Mouse (Mus musculus) MEL (cell line): ENCODE results near the gene Tbx19.

Experiments
- CTCF ChIP-seq, 3 experiments: IDR thresholded peaks in 2 of 3; conservative IDR thresholded peaks in 1 of 3; 2 replicates each; pipeline ENCODE4 v1.5.1; 2011 to 2012; ENCODE audit warnings: low read length in 3 of 3, low read depth in 2 of 3, mild to moderate bottlenecking in 2 of 3, improper control_type of control experiment in 1 of 3, inconsistent platforms in 1 of 3, mixed read lengths in 1 of 3, moderate library complexity in 1 of 3; ENCODE audit not compliant: control insufficient read depth in 1 of 3, insufficient read depth in 1 of 3, poor library complexity in 1 of 3, severe bottlenecking in 1 of 3
- EP300 ChIP-seq, 2 experiments: IDR thresholded peaks; 2 replicates each; pipeline ENCODE4 v1.6.1; 2011; ENCODE audit warnings: improper control_type of control experiment in 2 of 2, low read length in 2 of 2, low read depth in 1 of 2, mild to moderate bottlenecking in 1 of 2
- ETS1 ChIP-seq: IDR thresholded peaks from 2 replicates; pipeline ENCODE4 v1.6.1; 2012; ENCODE audit warnings: low read depth, mild to moderate bottlenecking, inconsistent platforms, low read length, improper control_type of control experiment, moderate library complexity
- GATA1 ChIP-seq: IDR thresholded peaks from 2 replicates; pipeline ENCODE4 v1.6.1; 2011; ENCODE audit warnings: low read depth, low read length, improper control_type of control experiment
- MAZ ChIP-seq: IDR thresholded peaks from 2 replicates; pipeline ENCODE4 v1.6.1; 2012; ENCODE audit warnings: low read depth, mild to moderate bottlenecking, inconsistent platforms, low read length, improper control_type of control experiment
- MXI1 ChIP-seq: IDR thresholded peaks from 2 replicates; pipeline ENCODE4 v1.6.1; 2011; ENCODE audit warnings: mild to moderate bottlenecking, low read depth, low read length, improper control_type of control experiment
- NELFE ChIP-seq: IDR thresholded peaks from 2 replicates; pipeline ENCODE4 v1.6.1; 2011; ENCODE audit warnings: low read depth, low read length, improper control_type of control experiment
- POLR2A ChIP-seq, 2 experiments: IDR thresholded peaks; 2 replicates each; pipeline ENCODE4 v1.6.1; 2011 to 2012; ENCODE audit warnings: low read length in 2 of 2, mild to moderate bottlenecking in 2 of 2, control low read depth in 1 of 2, improper control_type of control experiment in 1 of 2, low read depth in 1 of 2, moderate library complexity in 1 of 2; ENCODE audit not compliant: control insufficient read depth in 1 of 2, insufficient read depth in 1 of 2, poor library complexity in 1 of 2
- RCOR1 ChIP-seq: IDR thresholded peaks from 2 replicates; pipeline ENCODE4 v1.6.1; 2012; ENCODE audit warnings: low read depth, mild to moderate bottlenecking, inconsistent platforms, low read length, improper control_type of control experiment
- TBP ChIP-seq: IDR thresholded peaks from 2 replicates; pipeline ENCODE4 v1.8.0; 2011; ENCODE audit warnings: low read depth, low read length, improper control_type of control experiment
- TCF12 ChIP-seq: IDR thresholded peaks from 2 replicates; pipeline ENCODE4 v1.6.1; 2014; ENCODE audit warnings: low read depth, mild to moderate bottlenecking, inconsistent platforms, low read length, improper control_type of control experiment, moderate library complexity
- UBTF ChIP-seq: IDR thresholded peaks from 2 replicates; pipeline ENCODE4 v1.6.1; 2012; ENCODE audit warnings: low read depth, mild to moderate bottlenecking, inconsistent platforms, low read length, improper control_type of control experiment, moderate library complexity, borderline replicate concordance; ENCODE audit not compliant: insufficient read depth
- ZC3H11A ChIP-seq: IDR thresholded peaks from 2 replicates; pipeline ENCODE4 v1.6.1; 2012; ENCODE audit warnings: low read depth, mild to moderate bottlenecking, inconsistent platforms, low read length, improper control_type of control experiment

GRCm38 (mm10) chr1:165203488-165204035, 43.0 kb upstream of the Tbx19 start:
- TF ChIP-seq RCOR1, result no peak
- TF ChIP-seq ETS1, result no peak
- no peak for TF ChIP-seq TCF12
- no peak for TF ChIP-seq POLR2A (IDR thresholded peaks at IDR 0.05; ENCODE audit: control insufficient read depth in 1 of 2, insufficient read depth in 1 of 2, low read depth in 1 of 2, low read length in 2 of 2, poor library complexity in 1 of 2)
- TF ChIP-seq TBP, result no peak
- no peak for TF ChIP-seq EP300 (IDR thresholded peaks at IDR 0.05; ENCODE audit: low read depth in 1 of 2, low read length in 2 of 2)
- TF ChIP-seq CTCF (IDR thresholded peaks at IDR 0.05 in 2 of 3, conservative IDR thresholded peaks at IDR 0.05 in 1 of 3; ENCODE audit: control insufficient read depth in 1 of 3, insufficient read depth in 1 of 3, low read depth in 2 of 3, low read length in 3 of 3, poor library complexity in 1 of 3, severe bottlenecking in 1 of 3), result no peak
- TF ChIP-seq GATA1, result no peak
- no peak for TF ChIP-seq MXI1
- TF ChIP-seq UBTF, result no peak
- no peak for TF ChIP-seq NELFE
- no peak for TF ChIP-seq ZC3H11A
- no peak for TF ChIP-seq MAZ
